Mouse (Mus musculus): ENCODE results near the gene Iscu. TPM values are rescaled to one million over a fixed set of nuclear protein-coding genes. Genes with fewer than 3 reads are reported as not detected.

Iscu gene
- polyA plus RNA-seq, 1 experiment = 108 TPM

DNA sequence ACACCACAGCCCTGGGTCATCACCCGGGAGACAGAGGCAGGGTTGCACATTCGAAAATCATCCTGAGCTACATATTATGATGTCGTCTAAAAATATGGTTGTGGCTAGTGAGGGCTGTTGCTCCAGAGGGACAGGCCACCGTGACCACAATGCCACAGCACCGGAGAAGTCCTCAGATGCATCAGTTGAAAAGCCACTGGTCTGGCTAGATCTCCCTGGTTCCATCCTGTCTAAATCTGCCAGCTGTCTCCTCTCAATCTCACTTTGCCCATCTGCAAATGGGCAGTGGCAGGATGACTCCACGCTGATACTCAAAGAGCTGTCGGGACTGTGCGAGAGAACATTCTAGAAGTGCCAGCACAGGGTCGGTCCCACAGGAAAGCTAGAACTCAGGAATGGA lies 26.0 kb downstream of the Iscu start:
- H3K27ac ChIP-seq (ENCODE audit: control insufficient read depth, insufficient read depth, low read depth, low read length, poor library complexity) = no peak overlapping the region
- H3K4me3 ChIP-seq (replicated peaks; ENCODE audit: control insufficient read depth, low read depth, low read length) = no peak overlapping the region
- 31% methylated on average over 9 of the region's 9 CpGs for WGBS
- peaks cover 1% of the 10 kb centered on the region; the same call in 1 of the 2 replicates for H3K4me1 ChIP-seq (ENCODE audit: control insufficient read depth, insufficient read depth, low read length)
- TF ChIP-seq POLR2A (IDR thresholded peaks at IDR 0.05; ENCODE audit: borderline replicate concordance, control insufficient read depth, low read depth, low read length) (no peak), CTCF (IDR thresholded peaks at IDR 0.05; ENCODE audit: control insufficient read depth, insufficient read depth, low read length) (no peak)

DNA sequence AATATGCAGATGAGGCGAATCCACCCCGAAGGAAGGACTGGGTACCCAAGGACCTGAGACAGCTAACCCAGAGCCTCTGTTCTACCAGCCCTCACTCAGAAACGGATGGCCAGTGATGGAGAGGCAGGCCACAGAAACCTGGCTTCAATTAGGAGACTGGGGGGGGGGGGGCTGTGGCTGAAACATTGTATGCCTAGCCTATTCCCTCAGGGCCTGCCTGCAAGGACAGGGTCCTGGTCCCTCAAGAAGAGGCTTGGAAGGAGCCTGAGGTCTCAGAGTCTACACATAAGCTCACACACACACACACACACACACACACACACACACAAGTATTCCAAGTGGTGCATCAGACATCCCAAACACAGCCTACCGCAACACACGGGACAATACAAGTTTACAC lies 27.1 kb downstream of the Iscu start:
- no peak for TF ChIP-seq POLR2A (IDR thresholded peaks at IDR 0.05; ENCODE audit: borderline replicate concordance, control insufficient read depth, low read depth, low read length)
- TF ChIP-seq CTCF (IDR thresholded peaks at IDR 0.05; ENCODE audit: control insufficient read depth, insufficient read depth, low read length) = no peak
- 69% methylated on average over 5 of the region's 5 CpGs for WGBS
- Histone ChIP-seq H3K4me3 (replicated peaks; ENCODE audit: control insufficient read depth, low read depth, low read length) (peak overlapping the region; percentile 21), H3K27ac (ENCODE audit: control insufficient read depth, insufficient read depth, low read depth, low read length, poor library complexity) (no peak overlapping the region), H3K4me1 (ENCODE audit: control insufficient read depth, insufficient read depth, low read length) (peaks cover 3% of the 10 kb centered on the region; the same call in 1 of the 2 replicates)

GRCm38 (mm10) chr5:113800280-113800679 lies 27.7 kb downstream of the Iscu start, which contains the start of gene Tmem119:
Tmem119 (minus strand) TSS chr5:113800516.
- TF ChIP-seq POLR2A (IDR thresholded peaks at IDR 0.05; ENCODE audit: borderline replicate concordance, control insufficient read depth, low read depth, low read length) (no peak), CTCF (IDR thresholded peaks at IDR 0.05; ENCODE audit: control insufficient read depth, insufficient read depth, low read length) (no peak)
- WGBS = 5% methylated on average over 11 of the region's 11 CpGs
- H3K4me3 ChIP-seq (replicated peaks; ENCODE audit: control insufficient read depth, low read depth, low read length) = peak within 1 kb of the TSS; percentile 21
- no peak within 1 kb of the TSS; the same call in 1 of the 2 replicates for H3K27ac ChIP-seq (ENCODE audit: control insufficient read depth, insufficient read depth, low read depth, low read length, poor library complexity)
- H3K4me1 ChIP-seq (ENCODE audit: control insufficient read depth, insufficient read depth, low read length) = peaks cover 3% of the 10 kb centered on the region; the same call in 1 of the 2 replicates

GRCm38 (mm10) chr5:113804395-113804966 lies 31.9 kb downstream of the Iscu start:
- Histone ChIP-seq H3K4me1 (ENCODE audit: control insufficient read depth, insufficient read depth, low read length) (peaks cover 6% of the 10 kb centered on the region), H3K27ac (ENCODE audit: control insufficient read depth, insufficient read depth, low read depth, low read length, poor library complexity) (peak overlapping the region; percentile 71)
- TF ChIP-seq POLR2A (IDR thresholded peaks at IDR 0.05; ENCODE audit: borderline replicate concordance, control insufficient read depth, low read depth, low read length) = no peak
- no peak for TF ChIP-seq CTCF (IDR thresholded peaks at IDR 0.05; ENCODE audit: control insufficient read depth, insufficient read depth, low read length)

DNA sequence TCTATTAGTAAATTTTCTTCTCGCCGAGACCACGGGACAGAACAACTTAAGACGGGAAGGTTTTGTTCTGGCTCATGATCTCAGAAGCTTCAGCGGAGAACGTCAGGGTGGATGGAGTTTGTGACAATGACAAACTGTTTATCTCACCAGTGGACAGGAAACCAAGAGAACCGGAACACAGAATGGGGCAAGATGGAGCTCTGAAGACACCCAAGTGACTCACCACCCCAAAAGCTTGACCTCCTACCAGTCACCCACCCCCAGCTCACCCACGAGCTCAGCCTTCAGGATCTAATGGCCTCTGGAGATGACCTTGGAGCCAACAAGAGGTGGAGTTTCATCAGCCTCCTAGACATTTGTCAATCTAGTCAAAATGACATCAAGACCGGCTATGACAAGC lies 32.8 kb downstream of the Iscu start:
- H3K27ac ChIP-seq (ENCODE audit: control insufficient read depth, insufficient read depth, low read depth, low read length, poor library complexity) = peak overlapping the region; percentile 82
- H3K4me3 ChIP-seq (replicated peaks; ENCODE audit: control insufficient read depth, low read depth, low read length) = no peak overlapping the region
- peaks cover 6% of the 10 kb centered on the region for H3K4me1 ChIP-seq (ENCODE audit: control insufficient read depth, insufficient read depth, low read length)
- WGBS = 61% methylated on average over 9 of the region's 9 CpGs
- TF ChIP-seq POLR2A (IDR thresholded peaks at IDR 0.05; ENCODE audit: borderline replicate concordance, control insufficient read depth, low read depth, low read length) = no peak
- no peak for TF ChIP-seq CTCF (IDR thresholded peaks at IDR 0.05; ENCODE audit: control insufficient read depth, insufficient read depth, low read length)

More at GRCm38 (mm10) chr5:113804395-113804966, 31.9 kb downstream of the Iscu start:
- WGBS = 34% methylated on average over 7 of the region's 7 CpGs
- no peak overlapping the region for H3K4me3 ChIP-seq (replicated peaks; ENCODE audit: control insufficient read depth, low read depth, low read length)

DNA sequence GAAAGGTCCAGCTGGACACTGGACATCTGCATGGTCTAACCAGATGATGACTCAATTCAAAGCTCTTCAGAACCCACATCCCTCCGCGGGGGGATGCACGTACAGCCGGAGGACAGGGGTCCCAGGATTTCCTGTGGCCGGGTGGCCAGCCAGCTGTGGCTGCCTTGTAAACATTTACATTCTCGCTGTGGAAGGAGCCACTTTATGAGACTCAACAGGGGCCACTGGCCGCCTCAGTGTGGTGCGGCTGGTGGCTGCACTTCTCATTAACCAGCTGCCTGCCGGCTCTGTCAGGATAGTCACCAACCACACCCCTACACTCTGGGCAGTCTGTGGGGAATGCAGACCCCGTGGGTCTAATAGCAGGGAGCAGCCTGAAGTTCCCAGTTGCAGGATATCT lies 33.9 kb downstream of the Iscu start:
- WGBS = 22% methylated on average over 10 of the region's 10 CpGs
- H3K4me3 ChIP-seq (replicated peaks; ENCODE audit: control insufficient read depth, low read depth, low read length) = no peak overlapping the region
- peak overlapping the region; percentile 82 for H3K27ac ChIP-seq (ENCODE audit: control insufficient read depth, insufficient read depth, low read depth, low read length, poor library complexity)
- peaks cover 6% of the 10 kb centered on the region for H3K4me1 ChIP-seq (ENCODE audit: control insufficient read depth, insufficient read depth, low read length)
- TF ChIP-seq POLR2A (IDR thresholded peaks at IDR 0.05; ENCODE audit: borderline replicate concordance, control insufficient read depth, low read depth, low read length) = no peak
- TF ChIP-seq CTCF (IDR thresholded peaks at IDR 0.05; ENCODE audit: control insufficient read depth, insufficient read depth, low read length) = no peak

- WGBS = 74% methylated on average over 9 of the region's 9 CpGs
- H3K4me3 ChIP-seq (replicated peaks; ENCODE audit: control insufficient read depth, low read depth, low read length) = no peak overlapping the region
- TF ChIP-seq CTCF (IDR thresholded peaks at IDR 0.05; ENCODE audit: control insufficient read depth, insufficient read depth, low read length) (no peak), POLR2A (IDR thresholded peaks at IDR 0.05; ENCODE audit: borderline replicate concordance, control insufficient read depth, low read depth, low read length) (no peak)
- H3K27ac ChIP-seq (ENCODE audit: control insufficient read depth, insufficient read depth, low read depth, low read length, poor library complexity) = no peak overlapping the region
- peaks cover 6% of the 10 kb centered on the region for H3K4me1 ChIP-seq (ENCODE audit: control insufficient read depth, insufficient read depth, low read length)
Observed at GRCm38 (mm10) chr5:113807712-113808111, 35.2 kb downstream of the Iscu start.

GRCm38 (mm10) chr5:113808177-113808576 lies 35.6 kb downstream of the Iscu start:
- peaks cover 8% of the 10 kb centered on the region for H3K4me1 ChIP-seq (ENCODE audit: control insufficient read depth, insufficient read depth, low read length)
- WGBS = 65% methylated on average over 2 of the region's 2 CpGs
- no peak overlapping the region for H3K27ac ChIP-seq (ENCODE audit: control insufficient read depth, insufficient read depth, low read depth, low read length, poor library complexity)
- H3K4me3 ChIP-seq (replicated peaks; ENCODE audit: control insufficient read depth, low read depth, low read length) = no peak overlapping the region
- TF ChIP-seq CTCF (IDR thresholded peaks at IDR 0.05; ENCODE audit: control insufficient read depth, insufficient read depth, low read length) (no peak), POLR2A (IDR thresholded peaks at IDR 0.05; ENCODE audit: borderline replicate concordance, control insufficient read depth, low read depth, low read length) (no peak)

All from bone marrow, adult 2 months (tissue).